Mouse (Mus musculus): Measurements from ENCODE around the gene Plekhs1.
A peak's percentile ranks its signal among the peaks of the same experiment; 100 is the strongest.
"Not testable (repeated sequence)": the region's sequence is repeated elsewhere in the genome, so short reads cannot be mapped to it uniquely, and the experiment has no call there.

The Plekhs1 gene

GRCm38 (mm10) chr19:56459154-56460050 is 2.0 kb upstream of the Plekhs1 start:
- no peak for DNase-seq

DNA sequence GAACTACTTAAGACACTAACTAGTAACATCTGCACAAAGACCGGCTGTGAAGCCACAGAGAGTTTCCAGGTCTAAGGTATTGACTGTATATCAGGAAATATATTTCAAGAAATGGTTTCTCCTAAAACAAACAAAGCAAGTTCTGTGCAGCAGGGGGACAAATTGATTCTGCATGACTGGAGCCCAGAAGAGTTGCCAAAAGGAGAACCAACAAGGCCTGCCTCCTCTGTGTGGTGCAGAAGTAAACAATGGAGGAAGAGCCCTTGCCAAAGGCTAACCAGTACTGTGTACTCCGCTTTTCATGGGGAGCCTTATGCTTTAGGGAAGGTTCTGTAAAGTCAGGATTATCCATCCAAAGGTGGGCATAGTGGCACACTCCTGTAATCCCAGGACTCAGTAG is 1.2 kb upstream of the Plekhs1 start:
- DNase-seq = no peak

DNA sequence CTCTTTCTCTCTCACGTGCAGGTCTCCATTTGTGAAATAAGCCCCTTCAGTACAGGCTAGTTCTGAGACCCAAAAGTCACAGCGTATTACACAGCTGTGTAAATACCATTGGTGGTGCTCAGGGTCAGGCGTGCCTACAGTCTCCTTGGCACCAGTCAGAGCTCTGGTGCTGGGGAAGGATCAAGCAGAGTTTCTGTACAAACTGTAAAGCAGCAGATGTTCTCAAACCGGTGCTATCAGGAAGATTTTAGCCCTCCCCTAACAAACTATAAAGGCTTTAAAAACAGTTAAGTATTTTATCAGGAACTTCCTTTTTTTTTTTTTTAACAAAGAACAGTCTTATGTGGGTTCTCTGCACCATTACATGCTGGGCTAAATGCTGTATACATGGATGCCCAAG is 1.3 kb downstream of the Plekhs1 start:
- no peak for DNase-seq

DNA sequence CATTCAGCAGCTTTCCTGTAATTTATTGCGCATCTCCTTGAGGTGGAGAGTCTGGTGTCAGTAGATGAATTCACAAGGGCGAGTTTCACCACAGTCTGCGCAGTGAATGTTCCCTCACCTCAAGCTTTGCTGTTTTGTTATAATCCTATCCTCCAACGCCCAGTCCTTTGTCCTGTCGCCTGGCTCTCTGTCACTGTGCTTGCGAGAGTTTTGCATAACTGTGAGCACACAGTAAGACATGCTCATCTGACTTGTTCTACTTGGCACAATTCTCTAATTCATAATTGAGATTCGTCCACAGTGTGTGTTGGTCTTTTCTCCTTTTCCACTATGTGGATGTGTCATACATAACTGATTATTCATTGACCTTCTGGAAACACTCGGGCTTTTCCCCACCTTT is 5.0 kb downstream of the Plekhs1 start:
- no peak for DNase-seq

DNA sequence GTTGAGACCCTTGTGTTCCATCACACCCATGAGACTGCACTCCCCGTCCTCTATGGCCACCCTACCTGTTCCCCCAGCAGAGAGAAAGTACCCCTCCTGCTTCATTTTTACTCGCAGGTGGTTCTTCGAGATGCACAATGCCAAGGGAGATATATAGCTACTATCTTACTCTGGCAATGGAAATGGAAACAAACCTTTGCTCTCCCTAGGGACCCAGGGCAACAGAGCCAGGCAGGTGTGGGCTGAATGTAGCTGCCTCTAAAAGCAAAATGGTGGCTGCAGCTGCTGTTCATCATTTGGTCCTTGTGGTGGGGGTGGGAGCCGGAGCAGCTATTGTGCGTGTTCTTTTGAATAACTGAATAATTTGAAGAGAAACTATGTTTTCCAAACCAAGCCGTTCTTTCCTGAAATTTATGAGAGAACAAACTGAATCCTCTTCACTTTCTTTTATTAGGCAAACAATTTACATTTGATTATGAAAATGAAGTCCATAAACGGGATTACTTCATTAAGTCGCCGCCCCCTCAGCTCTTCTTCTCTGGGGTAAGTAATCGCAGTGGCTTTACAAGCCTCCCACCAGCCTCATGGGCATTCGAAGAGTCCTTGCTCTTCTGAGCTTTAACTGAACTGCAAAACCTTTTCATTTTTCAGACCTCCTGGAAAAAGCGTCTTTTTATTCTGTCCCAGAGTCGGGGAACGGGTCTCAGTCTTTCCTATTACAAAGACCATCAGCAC is 9.0 kb downstream of the Plekhs1 start:
- DNase-seq = no peak

DNA sequence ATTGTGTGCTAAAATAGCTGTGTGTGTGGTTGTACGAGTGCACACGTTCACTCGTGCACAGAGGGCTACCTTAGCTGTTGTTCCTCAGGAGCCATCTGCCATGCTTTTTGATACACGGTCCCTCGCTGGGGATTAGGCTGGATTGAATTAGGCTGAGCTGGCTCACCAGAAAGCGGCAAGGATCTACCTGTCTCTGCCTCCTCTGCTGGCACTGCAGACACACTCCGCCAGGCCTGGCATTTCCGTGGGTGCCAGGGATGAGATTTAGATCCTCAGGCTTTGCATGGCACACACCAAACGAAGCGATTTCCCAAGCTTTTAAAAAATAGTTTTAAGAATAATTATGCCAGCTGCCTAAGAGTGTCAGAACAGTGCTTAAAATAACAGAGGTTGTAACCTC is 10.5 kb downstream of the Plekhs1 start:
- no peak for DNase-seq

DNA sequence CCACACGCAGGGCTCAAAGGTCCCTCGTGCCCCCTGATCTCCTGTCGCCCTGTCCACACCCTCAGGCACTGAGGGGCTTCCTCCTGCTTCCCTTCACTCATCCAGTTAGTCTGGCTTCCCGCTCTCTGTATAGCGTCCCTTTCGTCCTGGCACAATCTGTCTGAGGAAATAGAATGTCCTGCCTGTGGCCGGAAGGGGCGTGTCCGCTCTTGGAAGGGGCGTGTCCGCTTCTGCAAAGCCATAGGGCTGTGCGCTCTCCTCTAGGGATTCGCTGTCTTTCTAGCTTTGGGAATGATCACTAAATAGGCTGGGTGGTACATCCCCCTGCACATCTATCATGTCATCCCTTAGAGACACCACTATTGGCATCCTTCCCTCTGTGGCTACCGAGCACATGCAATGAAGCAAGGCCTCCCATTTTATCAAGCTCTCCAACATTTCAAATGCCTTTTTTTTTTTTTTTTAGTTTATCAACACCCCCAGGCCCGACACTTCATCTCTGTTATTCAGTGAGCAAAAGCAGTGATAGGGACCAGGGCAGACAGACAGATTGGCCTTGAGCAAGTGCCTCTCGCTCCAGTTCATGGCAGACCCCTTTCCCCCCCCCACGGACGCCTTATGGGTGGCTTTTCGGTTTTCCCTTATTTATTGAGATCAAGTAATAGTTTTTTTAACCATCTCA is 13.6 kb downstream of the Plekhs1 start:
- peak; percentile 65 for DNase-seq

GRCm38 (mm10) chr19:56476546-56476945 is 15.1 kb downstream of the Plekhs1 start:
- no peak for DNase-seq

GRCm38 (mm10) chr19:56477253-56477652 is 15.8 kb downstream of the Plekhs1 start:
- no peak for DNase-seq

DNA sequence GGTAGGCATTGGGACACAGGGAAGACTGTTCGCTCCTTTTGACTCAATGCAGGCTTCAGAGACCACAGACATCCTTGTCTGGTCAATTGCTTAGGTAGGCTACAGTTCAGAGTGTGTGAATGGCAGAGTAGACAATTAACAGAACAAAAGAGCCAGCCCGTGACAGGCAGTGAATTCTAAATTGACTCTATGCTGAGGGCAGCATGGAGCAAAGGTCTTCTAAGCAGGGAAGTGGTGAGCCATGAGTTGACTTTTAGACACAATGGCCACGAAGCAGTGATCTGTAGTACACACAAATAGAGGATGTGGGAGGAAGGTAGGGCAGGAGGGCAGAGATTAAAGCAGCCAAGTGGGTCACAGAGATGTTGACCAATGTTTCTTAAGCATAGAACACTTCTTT is 16.4 kb downstream of the Plekhs1 start:
- no peak for DNase-seq

DNA sequence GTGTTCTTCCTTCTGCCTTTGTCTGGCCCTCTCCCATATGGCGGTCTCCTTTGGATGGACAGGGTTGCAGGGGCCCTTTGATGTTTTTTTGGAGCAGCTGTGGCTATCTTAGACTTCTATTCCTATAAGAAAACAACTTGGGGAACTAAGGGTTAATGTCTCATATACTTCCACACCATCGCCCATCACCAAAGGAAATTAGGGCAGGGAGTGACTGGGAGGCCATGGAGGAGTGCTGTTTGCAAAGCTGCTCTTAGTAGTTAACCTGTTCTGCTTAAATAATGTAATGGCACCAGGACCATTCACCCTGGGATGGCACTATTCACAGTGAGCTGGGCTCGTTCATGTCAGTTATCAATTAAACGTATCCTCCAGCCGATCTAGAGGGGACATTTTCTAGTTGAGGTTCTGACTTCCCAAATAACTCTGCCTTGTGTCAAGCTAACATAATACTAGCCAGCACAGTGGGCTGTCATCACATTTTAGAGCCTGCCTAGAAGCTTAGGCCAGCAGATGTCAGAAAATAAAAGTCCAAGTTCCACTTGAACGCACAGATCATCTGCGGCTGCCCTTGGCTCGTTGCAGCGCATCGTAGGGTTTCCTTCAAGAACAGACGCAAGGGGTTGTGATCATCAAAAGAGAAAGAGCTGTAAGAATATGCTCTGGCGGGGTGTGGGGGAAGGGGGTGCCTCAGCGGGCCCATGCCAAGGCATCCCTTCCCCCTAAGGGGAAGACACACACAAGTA is 23.4 kb downstream of the Plekhs1 start:
- DNase-seq = no peak

DNA sequence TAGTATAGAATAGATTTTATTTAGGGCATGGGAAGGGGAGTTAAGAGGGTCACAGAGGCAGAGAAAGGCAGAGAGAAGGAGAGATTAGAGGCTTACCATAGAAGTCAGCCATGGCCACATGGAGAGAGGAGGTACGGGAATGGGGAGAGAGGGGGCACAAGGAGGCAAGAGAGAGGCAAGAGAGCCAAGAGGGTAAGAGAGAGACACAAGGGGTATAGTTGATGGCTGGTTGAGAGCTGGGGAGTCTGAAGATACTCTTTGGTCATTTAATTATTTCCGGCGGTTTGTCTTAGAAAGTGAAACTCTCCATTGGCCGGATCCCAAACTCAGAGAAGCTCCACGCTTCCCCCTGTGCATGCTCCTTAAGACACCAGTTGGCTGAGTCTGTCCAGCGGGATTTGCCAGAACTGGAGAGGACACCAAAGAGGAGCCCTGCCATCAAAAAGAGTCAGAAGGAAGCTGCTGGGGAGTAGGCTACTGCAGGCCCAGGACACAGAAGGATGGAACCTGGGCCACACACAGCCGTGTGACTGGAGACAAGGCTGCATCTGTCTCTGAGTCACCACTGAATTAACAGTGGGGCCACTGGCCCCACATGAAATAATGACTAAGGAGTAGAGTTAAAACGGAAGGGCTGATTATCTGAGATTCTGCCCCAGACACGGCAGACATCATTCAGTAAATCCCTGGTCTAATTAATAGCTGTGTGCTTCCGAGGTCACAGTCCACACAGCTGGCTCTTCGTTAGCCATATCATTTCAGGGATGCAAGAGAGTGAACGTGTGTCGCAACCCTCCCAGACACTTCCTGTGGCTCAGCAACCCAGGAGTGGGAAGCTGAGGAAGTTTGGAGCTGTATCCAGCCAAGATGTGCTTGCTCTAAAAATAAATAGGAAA is 24.2 kb downstream of the Plekhs1 start:
- DNase-seq = no peak

DNA sequence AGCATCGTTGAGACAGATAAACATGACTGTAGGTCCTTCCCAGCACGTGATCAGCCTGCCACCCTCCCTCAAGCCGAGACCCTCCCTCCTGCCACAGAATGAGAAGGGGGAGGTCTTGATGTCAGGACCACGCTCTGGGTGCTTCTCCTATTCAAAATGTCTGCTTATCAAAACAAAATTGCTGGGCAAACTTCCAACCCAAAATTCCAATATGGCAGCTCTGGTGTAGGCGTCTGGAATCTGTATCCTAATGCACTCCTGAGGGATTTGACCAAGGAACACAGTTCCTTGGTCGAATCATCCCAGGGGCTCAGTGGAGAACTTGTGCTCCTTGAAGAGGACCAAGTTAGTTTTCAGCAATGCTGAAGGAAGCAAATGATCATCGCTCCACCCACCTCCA is 25.5 kb downstream of the Plekhs1 start:
- no peak for DNase-seq

DNA sequence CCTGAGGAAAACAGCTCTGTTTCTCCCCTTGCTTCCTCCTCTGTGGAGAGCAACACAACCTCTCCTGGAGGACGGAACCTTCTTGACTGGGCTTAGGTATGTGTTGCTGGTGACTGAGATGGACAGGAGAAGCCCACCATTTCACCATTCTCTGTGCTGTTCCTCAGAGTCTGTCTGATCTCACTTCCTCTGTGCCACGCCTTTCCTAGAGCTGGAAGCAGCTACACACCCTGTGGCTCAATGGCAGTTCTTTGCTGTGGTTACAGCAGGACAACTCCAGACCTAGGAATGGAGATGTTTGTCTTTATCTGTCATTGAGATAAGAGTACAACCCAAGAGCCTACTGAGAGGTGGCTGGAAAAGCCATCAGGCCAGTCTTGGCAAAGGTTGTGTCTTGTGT is 25.9 kb downstream of the Plekhs1 start:
- DNase-seq = no peak

- no peak for DNase-seq
These were observed 28.2 kb downstream of the Plekhs1 start for GRCm38 (mm10) chr19:56489601-56490000.

DNA sequence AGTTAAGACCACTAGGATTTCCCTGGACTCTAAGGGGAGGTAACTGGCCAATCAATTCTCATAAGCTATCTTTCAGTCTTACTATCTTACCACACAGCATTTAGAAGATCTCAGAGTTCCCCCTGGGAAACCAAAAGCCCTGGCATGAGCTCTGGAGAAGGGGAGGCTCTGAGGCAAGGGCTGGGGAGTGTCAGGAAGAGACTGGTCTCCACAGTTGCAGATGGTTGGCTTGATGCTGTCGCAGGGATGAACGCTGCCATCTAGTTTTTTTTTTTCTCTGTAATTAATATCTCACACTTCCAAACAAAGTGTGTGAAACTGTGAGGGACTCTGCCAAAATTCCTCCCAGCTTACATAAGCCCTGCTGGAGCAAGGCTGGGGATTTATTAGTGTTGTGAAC is 32.7 kb downstream of the Plekhs1 start:
- not testable (repeated sequence) for DNase-seq

GRCm38 (mm10) chr19:56503069-56503468 is 41.6 kb downstream of the Plekhs1 start:
- not testable (repeated sequence) for DNase-seq

GRCm38 (mm10) chr19:56503525-56503924 is 42.1 kb downstream of the Plekhs1 start:
- not testable (repeated sequence) for DNase-seq

- not testable (repeated sequence) for DNase-seq
These were observed 49.8 kb downstream of the Plekhs1 start for GRCm38 (mm10) chr19:56511207-56511606.

DNA sequence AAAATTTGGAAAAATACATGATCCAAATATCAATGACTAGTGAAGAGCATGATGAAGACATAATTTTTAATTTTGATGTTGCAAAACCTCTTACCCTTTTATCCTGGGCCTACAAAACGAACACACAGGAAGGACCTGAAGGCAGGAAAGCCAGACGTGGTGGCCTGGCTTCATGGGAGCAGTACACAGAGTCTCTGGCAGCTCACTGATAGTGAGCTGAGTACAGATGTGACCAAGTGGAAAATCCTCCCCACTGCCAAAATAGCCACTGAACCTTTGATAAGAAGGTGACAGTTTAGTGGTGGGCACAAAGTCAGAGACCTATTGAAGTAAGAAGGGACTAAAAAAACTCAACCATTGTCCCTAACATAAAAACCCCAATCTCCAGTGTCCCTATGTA is 52.1 kb downstream of the Plekhs1 start:
- not testable (repeated sequence) for DNase-seq

- not testable (repeated sequence) for DNase-seq
These were observed 58.0 kb downstream of the Plekhs1 start for GRCm38 (mm10) chr19:56519408-56519807.

DNA sequence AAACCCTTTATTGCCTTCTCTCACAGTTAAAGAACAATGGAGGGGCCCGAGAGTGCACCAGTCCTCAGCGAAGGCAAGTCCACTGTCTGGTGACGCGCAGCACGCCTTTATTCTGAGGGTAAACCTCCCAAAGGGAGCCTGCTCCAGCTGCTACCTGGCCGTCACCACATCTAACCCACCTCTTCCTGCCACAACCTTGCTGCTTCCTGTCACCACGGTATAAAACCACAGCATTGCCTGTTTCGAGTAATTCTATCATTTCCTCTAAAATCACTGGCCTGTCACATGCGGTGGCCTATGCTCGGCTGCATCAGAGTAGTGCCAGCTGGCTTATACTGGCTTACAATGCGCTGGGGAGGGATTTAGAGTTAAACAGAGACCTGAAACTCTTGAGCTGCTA is 69.1 kb downstream of the Plekhs1 start:
- not testable (repeated sequence) for DNase-seq
